Mouse (Mus musculus): ENCODE data around the gene Pdzrn4.
"Not testable (repeated sequence)": the region's sequence is repeated elsewhere in the genome, so short reads cannot be mapped to it uniquely, and the experiment has no call there.

The Pdzrn4 gene

GRCm38 (mm10) chr15:92396770-92397608 lies at the start of gene Pdzrn4:
Gene Pdzrn4 (plus strand): TSS chr15:92396881.
- DNase-seq = peak; percentile 58 to 69

GRCm38 (mm10) chr15:92347426-92347825 lies 49.3 kb upstream of the Pdzrn4 start:
- DNase-seq = no peak

- DNase-seq = peak in 1 of 2 experiments; percentile 2
These were observed 48.8 kb upstream of the Pdzrn4 start for GRCm38 (mm10) chr15:92347902-92348301.

GRCm38 (mm10) chr15:92348453-92348852 lies 48.2 kb upstream of the Pdzrn4 start:
- DNase-seq = not testable (repeated sequence)

DNA sequence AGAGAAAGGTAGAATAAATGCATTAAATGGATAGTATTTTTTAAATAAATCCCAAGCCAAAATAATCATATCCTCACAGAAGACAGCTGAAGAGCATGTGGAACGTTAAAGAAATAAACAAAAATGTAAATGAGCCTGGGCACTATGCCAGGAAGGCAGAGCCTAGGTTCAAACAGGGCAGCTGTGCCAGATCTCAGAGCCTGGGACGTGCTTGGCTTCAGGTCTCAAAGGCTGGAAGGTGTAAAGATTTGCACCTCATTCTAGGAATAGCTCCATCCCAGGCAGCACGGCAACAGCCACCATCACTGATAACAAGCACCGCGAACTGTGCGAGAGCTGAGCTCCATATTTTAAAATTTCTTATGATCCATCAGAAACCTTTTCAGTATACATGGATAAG lies 32.5 kb upstream of the Pdzrn4 start:
- peak in 1 of 2 experiments; percentile 3 for DNase-seq

- no peak for DNase-seq
These were observed 32.1 kb upstream of the Pdzrn4 start for GRCm38 (mm10) chr15:92364592-92364991.

DNA sequence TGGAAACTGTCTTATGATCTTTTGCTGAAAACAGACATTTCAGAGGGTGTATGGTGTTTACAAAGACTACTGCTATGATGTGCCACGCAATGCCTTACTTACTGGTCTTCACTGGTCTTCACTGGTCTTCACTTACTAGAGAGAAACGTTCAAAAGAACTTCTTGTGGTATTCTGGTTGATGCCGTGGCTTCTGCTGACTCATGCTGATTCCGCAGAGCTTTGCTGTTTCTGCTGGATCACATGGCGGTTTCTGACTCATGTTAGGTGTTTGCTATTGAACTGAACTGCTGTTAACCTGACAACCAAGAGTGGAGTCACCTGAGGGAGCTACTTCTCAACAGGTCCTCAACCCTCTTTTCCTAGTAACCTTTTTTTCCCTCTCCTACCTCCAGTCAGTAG lies 1.9 kb upstream of the Pdzrn4 start:
- no peak for DNase-seq

- DNase-seq = no peak
These were observed 2.1 kb downstream of the Pdzrn4 start for GRCm38 (mm10) chr15:92398747-92399146.

DNA sequence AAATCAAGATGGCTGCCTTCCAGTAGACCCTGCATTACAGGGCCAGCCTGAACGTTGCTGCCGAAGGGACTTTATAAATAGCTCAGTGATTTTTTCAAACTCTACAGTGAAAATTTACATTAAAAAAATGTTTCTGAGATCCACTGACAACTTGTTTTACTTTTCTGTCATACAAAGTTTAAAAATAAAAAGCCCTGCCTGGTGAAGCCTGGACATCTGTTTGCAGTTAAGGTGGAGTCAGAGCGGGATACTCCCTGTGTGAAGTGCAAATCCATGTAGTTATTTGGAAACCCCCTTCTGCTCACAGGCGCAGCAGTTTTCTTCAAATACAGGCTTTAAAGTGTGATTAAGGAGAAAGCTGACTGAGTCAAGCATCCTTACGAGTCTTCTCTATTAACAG lies 2.6 kb downstream of the Pdzrn4 start:
- DNase-seq = no peak

- DNase-seq = no peak
These were observed 4.9 kb downstream of the Pdzrn4 start for GRCm38 (mm10) chr15:92401554-92401953.

GRCm38 (mm10) chr15:92415323-92415722 lies 18.6 kb downstream of the Pdzrn4 start:
- DNase-seq = peak in 1 of 2 experiments; percentile 3

DNA sequence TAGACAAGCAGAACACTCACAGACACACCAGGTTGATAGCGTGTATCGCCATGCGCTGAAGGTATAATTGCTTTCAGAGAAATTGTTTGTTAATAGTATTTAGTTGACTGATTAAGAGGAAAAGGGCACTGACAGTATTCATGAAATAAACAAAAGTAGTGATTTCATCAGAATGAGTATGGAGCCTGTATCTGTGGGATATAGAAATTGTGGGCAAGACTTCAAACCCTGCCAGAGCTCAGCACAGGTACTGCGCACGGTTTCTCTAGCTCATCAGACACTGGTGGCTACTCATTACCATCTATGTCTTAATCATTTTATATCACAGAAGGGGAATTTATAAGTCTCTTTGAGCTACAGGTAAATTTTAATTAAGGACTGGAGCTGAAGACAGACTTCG lies 19.5 kb downstream of the Pdzrn4 start:
- DNase-seq = no peak

- no peak for DNase-seq
These were observed 20.0 kb downstream of the Pdzrn4 start for GRCm38 (mm10) chr15:92416658-92417057.

GRCm38 (mm10) chr15:92417120-92417519 lies 20.4 kb downstream of the Pdzrn4 start:
- DNase-seq = no peak

- no peak for DNase-seq
These were observed 37.9 kb downstream of the Pdzrn4 start for GRCm38 (mm10) chr15:92434605-92435004.

GRCm38 (mm10) chr15:92435306-92435705 lies 38.6 kb downstream of the Pdzrn4 start:
- no peak for DNase-seq

DNA sequence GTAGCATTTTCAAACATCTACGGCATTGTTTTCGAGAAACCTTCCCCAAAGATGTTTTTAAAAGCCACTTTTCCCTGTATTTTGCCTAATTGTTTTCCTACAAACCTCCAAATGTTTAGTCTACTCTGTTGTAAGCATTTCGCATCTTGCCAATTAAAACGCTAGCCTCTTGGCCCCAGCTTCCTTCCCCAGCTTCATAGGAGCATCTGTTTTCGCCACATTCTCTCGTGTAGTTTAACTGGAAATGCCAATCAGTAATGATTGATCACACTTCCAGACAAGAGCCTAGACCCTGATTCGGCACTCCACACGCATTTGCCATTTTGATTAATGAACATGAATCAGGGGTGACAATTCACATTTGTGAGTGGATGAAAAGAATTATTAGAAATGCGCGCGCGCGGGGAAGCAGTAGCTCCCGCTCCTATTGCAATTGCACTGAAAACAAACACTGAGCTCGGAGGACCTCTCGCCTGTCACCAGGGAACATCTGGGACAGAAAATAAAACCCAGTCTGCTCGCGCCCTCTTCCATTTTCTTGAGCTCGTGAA lies 45.0 kb downstream of the Pdzrn4 start:
- peak; percentile 6 for DNase-seq

DNA sequence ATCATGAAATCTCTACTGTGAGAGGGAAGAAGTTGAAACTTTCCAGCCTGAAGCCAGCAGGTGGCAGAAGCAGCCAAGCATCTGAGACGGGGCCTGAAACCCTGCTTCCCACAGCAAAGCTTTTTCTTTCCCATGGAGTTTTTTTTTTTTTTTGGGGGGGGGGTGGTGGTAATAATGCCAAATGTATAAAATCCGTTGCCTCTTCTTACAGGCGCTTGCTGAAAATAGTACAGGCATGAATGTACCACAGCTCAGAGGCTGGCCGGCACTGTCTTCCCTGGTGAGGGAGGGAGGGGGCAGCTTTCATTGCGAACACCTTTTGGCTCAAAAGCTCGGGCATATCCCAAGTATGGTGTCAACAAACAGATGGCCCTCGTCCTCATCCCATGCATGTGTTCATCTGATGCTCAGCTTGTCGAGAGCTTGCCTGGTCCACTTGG lies 51.0 kb downstream of the Pdzrn4 start:
- DNase-seq = peak; percentile 68 to 69

DNA sequence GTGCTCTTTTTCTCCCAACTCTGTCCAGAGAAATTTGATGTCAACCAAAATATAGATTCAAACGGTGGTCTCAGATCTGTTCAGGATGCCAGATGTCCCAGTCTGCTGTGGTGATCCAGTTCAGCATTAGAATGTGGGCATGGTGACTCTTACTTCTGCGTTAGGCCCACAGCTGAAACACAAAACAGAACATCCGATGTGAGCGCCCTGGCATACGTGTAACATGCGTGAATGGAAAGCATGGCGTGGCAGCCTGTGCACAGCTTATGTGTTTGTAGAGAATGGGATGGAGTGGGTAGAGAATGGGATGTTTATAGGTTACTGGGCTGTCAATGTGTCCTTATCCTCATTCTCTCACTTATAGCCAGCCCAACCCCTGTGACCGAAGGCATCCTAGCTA lies 52.4 kb downstream of the Pdzrn4 start:
- DNase-seq = no peak

DNA sequence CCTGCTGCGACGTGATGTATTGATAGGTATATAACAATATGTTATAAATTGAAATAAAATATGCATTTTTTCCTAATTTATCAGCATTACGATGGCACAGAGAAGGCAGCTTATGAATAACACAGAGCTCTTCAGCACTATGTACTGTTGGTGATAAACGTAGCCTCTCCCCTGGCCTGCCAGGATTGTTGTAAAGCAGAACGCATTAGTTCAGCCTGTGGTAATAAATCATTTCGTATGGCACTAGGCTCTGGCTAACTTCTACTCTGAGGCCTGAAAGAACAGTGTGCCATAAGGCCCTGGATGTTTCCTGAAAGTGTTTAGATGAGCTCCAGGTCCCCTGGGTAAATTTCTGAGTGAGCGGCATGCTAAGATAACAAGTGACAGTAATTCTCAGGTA lies 55.9 kb downstream of the Pdzrn4 start:
- DNase-seq = no peak

- DNase-seq = no peak
These were observed 85.5 kb downstream of the Pdzrn4 start for GRCm38 (mm10) chr15:92482198-92482597.

- DNase-seq = no peak
These were observed 94.7 kb downstream of the Pdzrn4 start for GRCm38 (mm10) chr15:92491376-92491775.

DNA sequence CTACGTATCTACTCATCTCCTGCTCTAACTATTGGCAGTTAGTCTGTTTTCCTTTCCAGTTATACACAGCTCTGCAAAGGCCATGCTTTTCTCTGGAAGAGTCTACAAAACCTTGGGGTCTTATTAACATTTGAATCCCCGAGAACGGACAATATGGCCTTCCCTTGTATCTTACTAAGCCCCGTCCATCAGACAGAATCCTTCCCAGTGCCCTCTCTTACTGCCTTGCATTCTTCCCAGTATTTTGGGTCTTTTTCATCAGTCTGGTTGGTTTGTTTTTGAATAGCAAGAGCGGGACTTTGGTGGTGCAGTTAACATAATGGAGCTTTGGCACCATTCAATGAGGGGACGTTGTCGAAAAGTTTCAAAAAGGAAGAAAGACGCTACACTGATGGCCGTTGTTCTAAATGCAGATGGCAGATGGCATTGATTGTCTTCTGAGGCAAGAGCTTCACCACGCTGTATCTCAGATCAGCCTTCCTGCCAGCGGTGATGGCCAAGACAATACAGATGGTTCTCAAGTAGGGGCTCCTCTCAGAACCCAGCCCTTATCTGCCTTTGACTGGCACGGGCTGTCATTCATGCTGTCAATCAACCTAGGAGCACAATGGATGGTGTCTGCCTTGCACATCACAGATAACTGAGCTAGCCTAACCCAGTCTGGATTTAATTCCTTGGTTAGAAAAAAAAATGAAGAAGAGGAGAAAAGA lies 98.9 kb downstream of the Pdzrn4 start:
- DNase-seq = no peak

Measured in kidney, postnatal 4 days (tissue).